Mouse (Mus musculus) stomach, postnatal 0 days (tissue): ENCODE data around the gene Gm17654.
"Not testable (repeated sequence)": the region's sequence is repeated elsewhere in the genome, so short reads cannot be mapped to it uniquely, and the experiment has no call there.

Experiments
- CTCF ChIP-seq: IDR thresholded peaks from 2 replicates; pipeline ENCODE4 v1.5.1; 2016; ENCODE audit warnings: antibody characterized with exemption, low read depth, mild to moderate bottlenecking, moderate library complexity
- EP300 ChIP-seq: optimal IDR thresholded peaks from 2 replicates; pipeline ENCODE3; 2016; ENCODE audit warnings: antibody characterized with exemption

- TF ChIP-seq CTCF, EP300: not testable (repeated sequence)
These were observed 32.7 kb downstream of the Gm17654 start for GRCm38 (mm10) chr14:43546281-43546680.
